Mouse (Mus musculus) limb, embryonic 11.5 days (tissue): ENCODE data around the gene H2al1o. TPM values are rescaled to one million over a fixed set of nuclear protein-coding genes. Genes with fewer than 3 reads are reported as not detected.
"Not testable (repeated sequence)": the region's sequence is repeated elsewhere in the genome, so short reads cannot be mapped to it uniquely, and the experiment has no call there.

Experiments used
- ATAC-seq: fragments of 200-750 bp; cut with Nextera tagmentation; 2 replicates; pipeline ENCODE4 v1.8.0; 2017; ENCODE audit warnings: low read depth; ENCODE audit not compliant: insufficient number of reproducible peaks, low FRiP score, low TSS enrichment
- DNase-seq: peaks from one replicate; pipeline ENCODE4 v3.0.0-alpha.2; 2015; ENCODE audit warnings: low spot score
- H3K27ac ChIP-seq: fragments of 300-500 bp; sonication (generic); replicated peaks from 2 replicates; pipeline ENCODE4 v1.5.1; 2014; ENCODE audit warnings: low read depth, mild to moderate bottlenecking, low read length
- H3K27me3 ChIP-seq: fragments of 300-500 bp; sonication (generic); 2 replicates; pipeline ENCODE4 v1.6.1; 2014; ENCODE audit warnings: mild to moderate bottlenecking, low read length, mixed read lengths; ENCODE audit not compliant: control insufficient read depth, insufficient read depth
- H3K36me3 ChIP-seq: fragments of 300-500 bp; sonication (generic); 2 replicates; pipeline ENCODE4 v1.6.1; 2014; ENCODE audit warnings: mild to moderate bottlenecking, low read length, moderate library complexity, mixed read lengths; ENCODE audit not compliant: control insufficient read depth, insufficient read depth
- H3K4me1 ChIP-seq: fragments of 300-500 bp; sonication (generic); 2 replicates; pipeline ENCODE4 v1.6.1; 2014; ENCODE audit warnings: low read length, mixed read lengths; ENCODE audit not compliant: control insufficient read depth, insufficient read depth
- H3K4me2 ChIP-seq: fragments of 300-500 bp; sonication (generic); 2 replicates; pipeline ENCODE4 v1.6.1; 2014; ENCODE audit warnings: low read depth, mild to moderate bottlenecking, moderate library complexity; ENCODE audit not compliant: severe bottlenecking
- H3K4me3 ChIP-seq: fragments of 300-500 bp; sonication (generic); 2 replicates; pipeline ENCODE4 v1.5.1; 2014; ENCODE audit warnings: low read depth, low read length
- H3K9ac ChIP-seq: fragments of 300-500 bp; sonication (generic); 2 replicates; pipeline ENCODE4 v1.6.1; 2014; ENCODE audit warnings: mild to moderate bottlenecking, low read length
- H3K9me3 ChIP-seq: fragments of 300-500 bp; sonication (generic); 2 replicates; pipeline ENCODE4 v1.6.1; 2016; ENCODE audit warnings: low read length; ENCODE audit not compliant: control insufficient read depth
- WGBS: fragments of 180-500 bp; shearing (Covaris S2); extraction: QIAGEN DNeasy Blood & Tissue Kit; methylation state at CpG from one replicate; pipeline ENCODE4 v1.1.7; 2014; 5-methylcytosine and 5-hydroxymethylcytosine counted together
- polyA plus RNA-seq: library from polyadenylated mRNA; unstranded; fragments of >200 nt; fragmentation: Nextera tagmentation; extraction: Ambion mirVana; gene quantifications from 2 replicates; pipeline ENCODE4 v1.2.1, GENCODE M21; 2014

Gene H2al1o
- polyA plus RNA-seq, result not detected in 2 replicates

DNA sequence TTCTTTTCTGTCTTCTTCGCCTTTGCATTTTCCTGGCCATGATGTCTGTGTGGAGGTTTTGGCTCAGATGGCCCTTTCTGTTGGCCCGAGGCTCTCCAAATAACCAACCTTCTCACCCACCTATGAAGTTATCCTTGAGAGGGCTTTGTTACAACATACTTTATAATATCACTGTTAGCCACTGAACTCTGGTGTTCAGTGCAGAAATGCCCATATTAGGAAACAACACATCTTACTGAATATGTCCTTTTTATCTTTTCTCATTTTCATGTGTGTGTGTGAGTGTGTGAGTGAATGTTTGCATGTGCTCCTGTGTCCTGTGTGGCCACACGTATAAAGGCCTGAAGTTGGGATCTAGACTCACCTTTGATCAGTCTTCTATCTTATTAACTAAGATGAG, at the start of gene H2al1o:
Gene H2al1o, minus strand, starts transcription at position 101 of the 400 bp plus-strand sequence.
- not testable (repeated sequence) for H3K4me1 ChIP-seq, H3K9me3 ChIP-seq, H3K36me3 ChIP-seq, H3K4me2 ChIP-seq, H3K9ac ChIP-seq, ATAC-seq, DNase-seq, H3K27ac ChIP-seq, H3K27me3 ChIP-seq, H3K4me3 ChIP-seq
- WGBS, result 90% methylated on average over 3 of the region's 3 CpGs

DNA sequence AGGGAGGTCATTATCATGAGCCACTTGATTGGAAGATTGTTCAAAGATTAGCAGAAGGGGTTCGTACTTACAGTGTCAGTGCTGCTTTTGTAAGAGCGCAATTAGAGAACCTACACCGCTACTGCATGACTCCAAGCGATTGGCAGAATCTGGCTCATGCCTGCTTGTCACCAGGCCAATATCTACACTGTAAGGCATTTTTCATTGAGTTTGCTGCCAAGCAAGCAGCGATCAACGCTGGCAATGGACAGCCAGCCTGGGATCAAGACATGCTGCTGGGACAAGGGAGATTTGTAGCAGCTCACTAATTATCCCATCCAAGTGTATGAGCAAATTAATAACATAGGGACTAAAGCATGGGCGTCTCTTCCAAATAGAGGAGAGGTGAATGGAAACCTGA, 25.8 kb upstream of the H2al1o start:
- H3K4me1 ChIP-seq, H3K9me3 ChIP-seq, H3K27ac ChIP-seq, H3K27me3 ChIP-seq, H3K4me2 ChIP-seq, H3K4me3 ChIP-seq, H3K36me3 ChIP-seq, DNase-seq, H3K9ac ChIP-seq, ATAC-seq: not testable (repeated sequence)
- 90% methylated on average over 7 of the region's 7 CpGs for WGBS

DNA sequence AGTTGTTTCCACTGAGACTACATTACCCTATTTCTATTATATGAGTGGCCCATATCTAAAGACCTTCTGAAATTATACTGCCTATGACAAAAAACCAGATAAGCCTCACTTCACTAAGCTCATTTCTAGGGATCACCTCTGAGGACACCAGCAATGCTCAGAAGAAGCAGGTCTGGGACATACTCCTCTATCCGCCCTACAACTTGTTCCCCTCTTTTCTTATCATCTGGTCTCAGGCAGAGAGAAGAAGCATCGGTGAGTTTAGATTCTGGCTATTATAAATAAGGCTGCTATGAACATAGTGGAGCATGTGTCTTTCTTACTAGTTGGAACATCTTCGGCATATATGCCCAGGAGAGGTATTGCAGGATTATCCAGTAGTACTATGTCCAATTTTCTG, 35.3 kb downstream of the H2al1o start:
- no peak overlapping the region for H3K4me3 ChIP-seq
- WGBS, result 95% methylated on average over 3 of the region's 3 CpGs
- ATAC-seq, result no peak

More for the DNA sequence above, 35.3 kb downstream of the H2al1o start:
- Histone ChIP-seq H3K27me3 (no peaks in the 10 kb centered on the region), H3K36me3 (no peaks in the 10 kb centered on the region), H3K4me1 (no peaks in the 10 kb centered on the region), H3K27ac (no peak overlapping the region), H3K9me3 (no peaks in the 10 kb centered on the region), H3K4me2 (no peak overlapping the region), H3K9ac (no peak overlapping the region)
- DNase-seq, result no peak

Other genes starting within 250 kb of the H2al1o start
- gene H2al1k, start 221.8 kb downstream of the H2al1o start, polyA plus RNA-seq, result not detected in 2 replicates
- gene Cybb, start 84.6 kb downstream of the H2al1o start, polyA plus RNA-seq, result 0.50 and 0.91 TPM in 2 replicates
- gene Dynlt3, start 90.6 kb upstream of the H2al1o start, polyA plus RNA-seq, result 18.9 and 19.6 TPM in 2 replicates